In genomic region chr11:74756631-74757030, GRCm38 (mm10) we compare ENCODE assay signal across 11 mouse cellular contexts. TPM values are rescaled to one million over a fixed set of nuclear protein-coding genes. Genes with fewer than 3 reads are reported as not detected.
DNase-seq lines count a peak whose midpoint lies in the region; ATAC-seq and TF ChIP-seq lines count a peak whose summit lies in the region.
"Had no signal": no experiment of that assay in that cellular context is flagged by ENCODE, and none has a peak within 500 bp of the region (broad histone marks: within the 10 kb centered on the region; RNA-seq: fewer than 3 reads in every experiment).

No protein-coding gene starts in this region.

- no peaks in the 10 kb centered on the region for H3K27me3 ChIP-seq in heart, embryonic 13.5 days (replicated peaks)
- no peaks in the 10 kb centered on the region for H3K27me3 ChIP-seq in intestine, postnatal 0 days (replicated peaks; ENCODE audit: control insufficient read depth, insufficient read depth, low read length)
- H3K27me3 ChIP-seq: hindbrain, embryonic 12.5 days had no signal

- no peak overlapping the region for H3K4me3 ChIP-seq in heart, embryonic 13.5 days
- no peak overlapping the region for H3K4me3 ChIP-seq in intestine, postnatal 0 days (ENCODE audit: low read depth, low read length)
- H3K4me3 ChIP-seq: forebrain, embryonic 10.5 days; hindbrain, embryonic 12.5 days had no signal

- no peak for ATAC-seq in heart, embryonic 13.5 days (ENCODE audit: extremely low read depth, insufficient number of reproducible peaks, low FRiP score, low TSS enrichment)
- ATAC-seq in intestine, postnatal 0 days: peak; percentile 93

- WGBS in heart, embryonic 13.5 days: 31% methylated on average over 2 of the region's 2 CpGs
- WGBS in intestine, postnatal 0 days: 32% methylated on average over 2 of the region's 2 CpGs

- no peaks in the 10 kb centered on the region for H3K36me3 ChIP-seq in heart, embryonic 13.5 days
- no peaks in the 10 kb centered on the region for H3K36me3 ChIP-seq in intestine, postnatal 0 days (ENCODE audit: control insufficient read depth, insufficient read depth)
- H3K36me3 ChIP-seq: forebrain, embryonic 10.5 days; hindbrain, embryonic 12.5 days had no signal

- DNase-seq in heart, adult 8-10 months (ENCODE audit: low spot score): peak; percentile 62
- DNase-seq in lung, postnatal 10 days: peak; percentile 75
- no peak for DNase-seq in left cerebral cortex, adult 9 months (ENCODE audit: low spot score in 2 of 2)
- no peak for DNase-seq in gastrocnemius, postnatal 14 days
- DNase-seq in layer of hippocampus, postnatal 36 days: no peak
- DNase-seq: cerebellum, adult 9-11 months; layer of hippocampus, adult 9-11 months had no signal

- H3K4me1 ChIP-seq in heart, embryonic 13.5 days: peaks cover 11% of the 10 kb centered on the region
- H3K4me1 ChIP-seq in intestine, postnatal 0 days (replicated peaks; ENCODE audit: control insufficient read depth, insufficient read depth, low read length): 0 out of 2 replicates have a peak, but pooled peaks cover 3% of the 10 kb centered on the region
- H3K4me1 ChIP-seq: hindbrain, embryonic 12.5 days had no signal

- no peaks in the 10 kb centered on the region for H3K9me3 ChIP-seq in heart, embryonic 13.5 days
- no peaks in the 10 kb centered on the region for H3K9me3 ChIP-seq in intestine, postnatal 0 days (ENCODE audit: control insufficient read depth)
- H3K9me3 ChIP-seq: forebrain, embryonic 10.5 days; hindbrain, embryonic 12.5 days had no signal

- H3K9ac ChIP-seq in heart, embryonic 13.5 days: no peak overlapping the region
- no peak overlapping the region for H3K9ac ChIP-seq in intestine, postnatal 0 days (ENCODE audit: low read depth, low read length)
- H3K9ac ChIP-seq: hindbrain, embryonic 12.5 days had no signal

- H3K27ac ChIP-seq in heart, embryonic 13.5 days (replicated peaks): peak overlapping the region; percentile 46
- H3K27ac ChIP-seq in intestine, postnatal 0 days (ENCODE audit: low read depth, low read length): peak overlapping the region; percentile 81
- H3K27ac ChIP-seq: forebrain, embryonic 10.5 days; hindbrain, embryonic 12.5 days had no signal

- no peak overlapping the region for H3K4me2 ChIP-seq in heart, embryonic 13.5 days
- H3K4me2 ChIP-seq in intestine, postnatal 0 days (replicated peaks; ENCODE audit: low read depth): no peak overlapping the region
- H3K4me2 ChIP-seq: hindbrain, embryonic 12.5 days had no signal

- intact Hi-C loops in gastrocnemius, postnatal 14 days (cut with DNase I; ENCODE audit: low total_unique reads): no loop called here

- TF ChIP-seq CTCF in intestine, postnatal 0 days (IDR thresholded peaks at IDR 0.05; ENCODE audit: low read depth): no peak

RNA-seq across cellular contexts. Expression of gene Mettl16, which starts 14.0 kb away (rescaled TPM):
- 10 to 100 TPM; 16.2 to 19.9 (median 17.3) TPM for total RNA-seq in heart, adult 8-10 months (2022)
- polyA plus RNA-seq in heart, embryonic 13.5 days (2015; fragmentation: Nextera tagmentation; extraction: Ambion mirVana): 29.2 and 32.8 TPM in 2 replicates
- 9.6 and 11.1 TPM in 2 replicates for polyA plus RNA-seq in intestine, postnatal 0 days (2015; fragmentation: Nextera tagmentation; extraction: Ambion mirVana)
- total RNA-seq in gastrocnemius, postnatal 14 days (2021): 1 to 10 TPM; 8.5 to 9.2 TPM
- 10 to 100 TPM; 30.7 to 36.0 TPM for total RNA-seq in layer of hippocampus, postnatal 36 days (2021)

RNA-seq across cellular contexts. Expression of gene Pafah1b1, which starts 32.2 kb away (rescaled TPM):
- 100 to 1,000 TPM; 183 to 223 (median 209) TPM for total RNA-seq in heart, adult 8-10 months (2022)
- 34.6 and 47.6 TPM in 2 replicates for polyA plus RNA-seq in heart, embryonic 13.5 days (2015; fragmentation: Nextera tagmentation; extraction: Ambion mirVana)
- polyA plus RNA-seq in intestine, postnatal 0 days (2015; fragmentation: Nextera tagmentation; extraction: Ambion mirVana): 62.1 and 68.6 TPM in 2 replicates
- 100 to 1,000 TPM in 1 of 2 experiments, 10 to 100 TPM in 1; 96.6 to 101 TPM for total RNA-seq in gastrocnemius, postnatal 14 days (2021)
- 100 to 1,000 TPM; 398 to 402 TPM for total RNA-seq in layer of hippocampus, postnatal 36 days (2021)

Comparison
In these comparisons a context has a peak if more than half of its experiments do, and no peak if none do; other contexts are left out.
1. DNase-seq: peak in heart, adult 8-10 months (single experiment) and lung, postnatal 10 days (single experiment); none in left cerebral cortex, adult 9 months (0 of 2), gastrocnemius, postnatal 14 days (single experiment) and layer of hippocampus, postnatal 36 days (0 of 2).